Mouse (Mus musculus) stomach, embryonic 16.5 days (tissue): ENCODE results near the gene Acad11. TPM values are rescaled to one million over a fixed set of nuclear protein-coding genes. Genes with fewer than 3 reads are reported as not detected.

Experiments
- ATAC-seq: fragments of 200-750 bp; cut with Nextera tagmentation; 2 replicates; pipeline ENCODE4 v1.8.0; 2017; ENCODE audit warnings: moderate number of reproducible peaks, moderate TSS enrichment; ENCODE audit not compliant: insufficient read depth, low FRiP score
- H3K27ac ChIP-seq: fragments of 300-500 bp; sonication (generic); 2 replicates; pipeline ENCODE4 v1.5.1; 2014; ENCODE audit warnings: low read length
- H3K27me3 ChIP-seq: fragments of 300-500 bp; sonication (generic); 2 replicates; pipeline ENCODE4 v1.6.1; 2014; ENCODE audit warnings: low read length, control low read depth, mixed read lengths; ENCODE audit not compliant: control insufficient read depth, insufficient read depth
- H3K36me3 ChIP-seq: fragments of 300-500 bp; sonication (generic); 2 replicates; pipeline ENCODE4 v1.6.1; 2014; ENCODE audit warnings: low read length; ENCODE audit not compliant: control insufficient read depth, insufficient read depth
- H3K4me1 ChIP-seq: fragments of 300-500 bp; sonication (generic); 2 replicates; pipeline ENCODE4 v1.6.1; 2014; ENCODE audit warnings: low read length, control low read depth, mixed read lengths; ENCODE audit not compliant: control insufficient read depth, insufficient read depth
- H3K4me2 ChIP-seq: fragments of 300-500 bp; sonication (generic); 2 replicates; pipeline ENCODE4 v1.6.1; 2014; ENCODE audit warnings: low read depth, low read length, mixed read lengths
- H3K4me3 ChIP-seq: fragments of 300-500 bp; sonication (generic); replicated peaks from 2 replicates; pipeline ENCODE4 v1.5.1; 2014; ENCODE audit warnings: mild to moderate bottlenecking, low read length
- H3K9ac ChIP-seq: fragments of 300-500 bp; sonication (generic); 2 replicates; pipeline ENCODE4 v1.6.1; 2014; ENCODE audit warnings: low read length
- H3K9me3 ChIP-seq: fragments of 300-500 bp; sonication (generic); replicated peaks from 2 replicates; pipeline ENCODE4 v1.6.1; 2016; ENCODE audit warnings: low read length, control low read depth; ENCODE audit not compliant: control insufficient read depth
- WGBS: fragments of 180-500 bp; shearing (Covaris S2); extraction: QIAGEN DNeasy Blood & Tissue Kit; methylation state at CpG from one replicate; pipeline ENCODE4 v1.1.7; 2014; 5-methylcytosine and 5-hydroxymethylcytosine counted together
- polyA plus RNA-seq: library from polyadenylated mRNA; unstranded; fragments of >200 nt; fragmentation: Nextera tagmentation; extraction: Ambion mirVana; gene quantifications from 2 replicates; pipeline ENCODE4 v1.2.1, GENCODE M21; 2015

The Acad11 gene
- polyA plus RNA-seq, 1 experiment from 2014 or later, result 17.5 TPM

DNA sequence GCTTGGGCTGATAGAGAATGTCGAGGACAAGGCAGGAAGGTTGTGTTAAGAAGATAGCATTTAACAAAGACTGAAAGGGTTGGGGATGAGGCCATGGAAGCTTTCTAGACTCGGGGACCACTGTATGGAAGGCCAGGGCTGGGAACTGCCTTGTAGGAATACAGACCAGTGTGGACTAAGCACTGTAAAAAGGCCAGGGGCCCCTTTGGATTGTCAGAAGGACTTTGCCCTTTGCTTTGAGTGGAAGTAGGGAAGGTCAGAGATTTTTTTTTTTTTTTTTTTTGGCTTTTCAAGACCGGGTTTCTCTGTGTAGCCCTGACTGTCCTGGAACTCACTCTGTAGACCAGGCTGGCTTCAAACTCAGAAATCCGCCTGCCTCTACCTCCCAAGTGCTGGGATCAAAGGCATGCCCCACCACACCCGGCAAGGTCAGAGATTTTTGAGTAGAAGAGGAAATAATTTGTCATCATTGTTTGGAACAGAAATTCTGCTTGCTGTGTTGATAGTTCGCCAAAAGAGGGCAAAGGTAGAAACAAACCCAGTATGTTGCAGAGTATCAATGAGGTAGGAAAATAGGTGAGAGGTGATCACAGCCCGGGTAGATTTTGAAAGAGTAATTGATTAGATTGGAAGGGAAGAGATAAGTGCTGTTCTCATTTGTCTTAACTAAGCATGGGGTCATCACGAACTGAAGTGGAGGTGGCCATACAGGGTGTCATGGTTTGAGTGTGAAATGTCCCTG, 7.9 kb downstream of the Acad11 start:
- ATAC-seq, result no peak
- no peaks in the 10 kb centered on the region for H3K4me1 ChIP-seq

DNA sequence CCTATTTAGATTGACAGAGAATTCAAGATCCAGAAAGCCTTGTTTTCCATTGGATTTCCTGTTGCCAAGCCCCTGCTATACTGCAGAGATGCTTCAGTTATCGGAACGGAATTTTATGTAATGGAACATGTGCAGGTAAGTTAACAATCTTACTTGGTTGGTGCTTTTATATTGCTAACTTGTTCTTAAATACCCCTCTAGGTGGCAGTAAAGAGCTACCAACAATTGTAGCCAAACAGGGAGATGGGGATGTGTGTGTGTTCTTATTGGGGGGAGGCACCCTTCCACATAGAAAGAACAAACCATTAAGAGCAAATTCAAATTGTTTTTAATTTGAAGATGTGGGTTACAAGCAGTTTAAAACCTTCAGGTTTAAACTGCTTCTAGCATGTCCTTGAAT, 12.6 kb downstream of the Acad11 start:
- H3K27me3 ChIP-seq, result no peaks in the 10 kb centered on the region
- 69% methylated on average over 2 of the region's 2 CpGs for WGBS
- no peak for ATAC-seq
- H3K4me1 ChIP-seq, result no peaks in the 10 kb centered on the region
- no peaks in the 10 kb centered on the region for H3K9me3 ChIP-seq
- no peak overlapping the region for H3K4me3 ChIP-seq
- no peak overlapping the region for H3K4me2 ChIP-seq
- H3K9ac ChIP-seq, result no peak overlapping the region
- H3K27ac ChIP-seq, result no peak overlapping the region
- H3K36me3 ChIP-seq, result no peaks in the 10 kb centered on the region

More for the DNA sequence above, 7.9 kb downstream of the Acad11 start:
- no peaks in the 10 kb centered on the region for H3K27me3 ChIP-seq
- H3K9ac ChIP-seq, result no peak overlapping the region
- no peak overlapping the region for H3K4me2 ChIP-seq
- no peak overlapping the region for H3K4me3 ChIP-seq
- H3K36me3 ChIP-seq, result no peaks in the 10 kb centered on the region
- 68% methylated on average over 8 of the region's 8 CpGs for WGBS
- no peaks in the 10 kb centered on the region for H3K9me3 ChIP-seq
- no peak overlapping the region for H3K27ac ChIP-seq

DNA sequence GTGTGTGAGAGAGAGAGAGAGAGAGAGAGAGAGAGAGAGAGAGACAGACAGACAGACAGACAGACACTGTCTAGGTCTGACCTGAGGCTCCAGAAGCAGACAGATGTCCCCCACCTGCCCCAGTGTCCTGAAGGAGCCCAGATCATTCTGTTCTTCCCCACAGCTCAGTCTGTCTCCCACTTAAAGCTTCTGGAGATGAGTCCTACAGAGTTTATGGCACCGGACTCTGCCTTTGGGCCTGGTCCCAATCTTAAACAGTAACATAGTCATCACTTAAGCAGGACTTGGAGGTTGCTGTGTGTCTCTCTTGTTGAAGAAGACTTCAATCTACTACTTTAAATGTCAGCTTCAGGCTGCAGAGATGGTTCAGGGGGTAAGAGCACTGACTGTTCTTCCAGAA, 15.6 kb downstream of the Acad11 start:
- Histone ChIP-seq H3K4me2 (no peak overlapping the region), H3K9ac (no peak overlapping the region), H3K27ac (no peak overlapping the region), H3K4me3 (no peak overlapping the region), H3K4me1 (no peaks in the 10 kb centered on the region), H3K27me3 (no peaks in the 10 kb centered on the region), H3K9me3 (no peaks in the 10 kb centered on the region), H3K36me3 (no peaks in the 10 kb centered on the region)
- no peak for ATAC-seq
- 95% methylated on average over 1 of the region's 1 CpGs for WGBS

DNA sequence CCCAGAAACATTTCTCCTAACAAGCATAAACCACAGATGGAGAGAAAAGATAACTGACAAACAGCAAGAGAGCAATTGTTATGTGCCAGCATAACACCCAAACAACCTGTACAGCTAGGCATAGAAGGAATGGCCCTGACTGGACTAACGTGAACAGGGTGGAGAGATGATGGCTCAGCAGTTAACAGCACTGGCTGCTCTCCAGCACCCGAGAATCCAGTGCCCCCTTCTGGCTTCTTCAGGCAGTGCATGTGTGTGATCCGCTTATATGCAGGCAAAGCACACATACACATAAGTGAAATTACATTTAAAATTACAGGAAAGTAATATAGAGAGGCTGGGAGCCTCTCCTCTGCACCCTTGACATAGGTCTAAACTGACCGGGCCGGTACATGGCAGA, 16.2 kb downstream of the Acad11 start:
- no peaks in the 10 kb centered on the region for H3K27me3 ChIP-seq
- ATAC-seq, result no peak

DNA sequence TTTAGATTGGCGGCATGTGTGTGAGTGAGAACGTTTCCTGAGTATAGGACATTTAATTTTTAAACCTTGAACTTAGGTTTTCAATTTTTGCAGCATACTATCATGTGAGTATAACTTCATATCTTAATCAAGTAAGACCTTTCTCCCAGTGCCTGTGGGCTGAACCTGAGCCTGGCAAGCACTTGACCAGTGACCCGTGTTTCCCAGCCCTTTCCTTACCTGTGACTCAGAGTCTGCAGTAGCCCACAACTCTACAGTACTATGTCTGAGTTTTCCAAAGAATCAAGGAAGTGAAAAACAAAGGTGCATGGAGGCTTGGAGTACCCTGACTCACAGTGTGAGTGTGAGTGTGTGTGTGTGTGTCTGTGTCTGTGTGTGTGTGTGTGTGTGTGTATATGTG, 16.9 kb downstream of the Acad11 start:
- Histone ChIP-seq H3K36me3 (no peaks in the 10 kb centered on the region), H3K9ac (no peak overlapping the region), H3K27me3 (no peaks in the 10 kb centered on the region), H3K9me3 (no peaks in the 10 kb centered on the region), H3K4me3 (no peak overlapping the region), H3K27ac (no peak overlapping the region), H3K4me2 (no peak overlapping the region), H3K4me1 (no peaks in the 10 kb centered on the region)
- no peak for ATAC-seq
- 76% methylated on average over 3 of the region's 3 CpGs for WGBS

More for the DNA sequence above, 16.2 kb downstream of the Acad11 start:
- H3K4me3 ChIP-seq, result no peak overlapping the region
- no peak overlapping the region for H3K27ac ChIP-seq
- no peaks in the 10 kb centered on the region for H3K36me3 ChIP-seq
- 49% methylated on average over 5 of the region's 5 CpGs for WGBS
- H3K9ac ChIP-seq, result no peak overlapping the region
- no peaks in the 10 kb centered on the region for H3K4me1 ChIP-seq
- no peak overlapping the region for H3K4me2 ChIP-seq
- no peaks in the 10 kb centered on the region for H3K9me3 ChIP-seq

DNA sequence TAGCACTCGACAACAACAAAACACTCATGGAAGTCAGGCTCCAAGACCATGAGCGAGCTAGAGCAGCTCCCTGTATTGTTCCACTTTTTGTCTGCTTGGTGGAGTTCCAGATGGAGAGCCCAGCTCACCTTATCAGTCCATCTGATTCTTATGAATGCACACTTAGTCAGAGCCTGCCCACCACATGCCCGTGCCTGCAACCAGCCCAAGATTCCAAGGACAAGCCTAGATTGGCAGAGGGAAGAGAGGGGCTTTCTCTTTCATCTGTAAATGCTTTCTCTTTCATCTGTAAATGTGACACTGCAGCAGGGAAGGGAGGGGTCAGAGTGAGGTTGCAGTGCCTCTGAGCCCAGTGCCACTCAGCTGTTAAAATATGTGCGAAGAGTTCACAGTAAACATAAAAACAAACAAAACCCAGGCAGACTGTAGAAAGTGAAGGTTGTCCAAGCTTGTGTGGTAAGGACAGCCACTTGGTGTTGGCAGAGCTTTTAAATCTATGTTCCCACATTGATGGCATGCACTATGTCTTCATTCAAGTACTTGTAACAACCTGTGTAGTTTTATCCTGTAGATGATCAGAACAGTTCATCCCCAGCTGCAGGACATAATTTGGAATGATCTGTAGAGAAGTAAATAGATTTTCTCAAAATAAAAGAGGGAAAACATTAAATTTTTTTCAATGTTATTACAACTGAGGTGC, 22.7 kb downstream of the Acad11 start:
- H3K27me3 ChIP-seq, result no peaks in the 10 kb centered on the region
- H3K9ac ChIP-seq, result no peak overlapping the region
- H3K9me3 ChIP-seq, result no peaks in the 10 kb centered on the region
- H3K4me3 ChIP-seq, result no peak overlapping the region
- no peaks in the 10 kb centered on the region for H3K36me3 ChIP-seq
- ATAC-seq, result no peak; the same call in 1 of the 2 replicates
- 50% methylated on average over 4 of the region's 4 CpGs for WGBS
- H3K4me1 ChIP-seq, result no peaks in the 10 kb centered on the region
- H3K4me2 ChIP-seq, result no peak overlapping the region
- H3K27ac ChIP-seq, result peak overlapping the region; percentile 55; the same call in 1 of the 2 replicates

DNA sequence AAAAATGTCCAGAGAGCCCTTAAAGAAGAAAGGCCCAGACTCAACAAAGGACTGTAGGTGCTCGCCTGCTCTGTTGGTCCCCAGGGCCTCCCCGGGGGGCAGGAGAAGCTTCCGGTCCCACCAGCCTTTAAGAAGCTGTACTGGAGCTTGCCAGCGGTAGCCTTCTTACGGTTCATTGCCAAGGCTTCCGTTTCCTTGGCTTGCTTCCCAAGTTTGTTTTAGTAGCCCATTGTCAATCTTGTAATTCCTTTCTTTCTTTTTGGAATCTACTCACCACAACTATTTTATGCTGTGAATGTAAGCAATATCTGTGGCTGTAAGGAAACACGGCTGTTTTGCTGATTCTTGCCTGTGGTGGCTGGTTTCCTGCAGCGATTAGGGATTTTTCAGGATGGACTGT, 25.4 kb downstream of the Acad11 start:
- Histone ChIP-seq H3K27ac (0 out of 2 replicates have a peak overlapping the region, but pooled peaks have one; percentile 7), H3K9ac (no peak overlapping the region), H3K27me3 (no peaks in the 10 kb centered on the region), H3K36me3 (no peaks in the 10 kb centered on the region), H3K4me1 (no peaks in the 10 kb centered on the region), H3K4me2 (no peak overlapping the region), H3K9me3 (no peaks in the 10 kb centered on the region), H3K4me3 (no peak overlapping the region)
- WGBS, result 60% methylated on average over 8 of the region's 8 CpGs
- no peak for ATAC-seq

DNA sequence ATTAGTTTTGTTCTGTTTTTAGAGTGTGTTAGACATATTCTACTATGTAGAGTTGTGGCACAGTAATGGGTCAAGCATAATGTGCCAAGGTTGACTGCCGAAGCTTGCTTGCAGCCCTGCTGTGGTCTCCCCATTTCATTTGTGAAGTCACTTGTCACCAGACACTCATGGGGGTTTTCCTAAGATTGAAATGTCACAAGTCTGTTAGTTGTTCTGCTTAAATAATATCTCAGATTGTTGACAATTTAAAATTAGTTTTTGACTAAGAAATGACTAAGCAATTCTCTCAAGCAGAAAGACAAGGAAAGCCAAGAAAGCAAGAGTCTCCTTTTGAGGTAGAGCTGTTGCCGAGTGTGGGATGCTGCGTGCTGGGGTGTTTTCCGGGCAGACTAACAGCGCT, 29.8 kb downstream of the Acad11 start:
- Histone ChIP-seq H3K4me2 (no peak overlapping the region), H3K4me1 (no peaks in the 10 kb centered on the region), H3K27ac (no peak overlapping the region), H3K9me3 (no peaks in the 10 kb centered on the region), H3K4me3 (no peak overlapping the region), H3K27me3 (no peaks in the 10 kb centered on the region), H3K36me3 (no peaks in the 10 kb centered on the region), H3K9ac (no peak overlapping the region)
- WGBS, result 93% methylated on average over 5 of the region's 5 CpGs
- ATAC-seq, result no peak

DNA sequence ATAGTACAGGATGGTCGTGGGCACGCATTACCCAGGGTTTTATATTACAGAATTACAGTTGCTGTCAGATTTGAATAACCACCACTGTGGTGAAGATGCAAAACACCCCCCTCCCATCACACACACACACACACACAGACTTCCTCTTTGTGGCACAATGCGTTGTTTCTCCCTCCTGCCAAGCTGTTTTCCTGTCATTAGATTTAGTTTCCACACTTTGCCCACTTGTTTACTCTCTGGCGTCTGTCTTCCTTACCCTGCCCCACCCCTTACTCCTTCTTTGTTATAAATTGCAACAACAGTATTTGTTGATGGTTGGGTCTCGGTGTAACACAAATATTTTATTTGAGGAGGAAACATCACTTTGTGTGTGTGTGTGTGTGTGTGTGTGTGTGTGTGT, 35.1 kb downstream of the Acad11 start:
- Histone ChIP-seq H3K4me3 (no peak overlapping the region), H3K4me2 (no peak overlapping the region), H3K36me3 (no peaks in the 10 kb centered on the region), H3K27me3 (no peaks in the 10 kb centered on the region), H3K4me1 (no peaks in the 10 kb centered on the region; the same call in 1 of the 2 replicates), H3K9ac (no peak overlapping the region), H3K27ac (no peak overlapping the region), H3K9me3 (no peaks in the 10 kb centered on the region)
- 56% methylated on average over 5 of the region's 5 CpGs for WGBS
- no peak for ATAC-seq
